Mouse (Mus musculus) CH12.LX (cell line): Measurements from ENCODE around the gene Dynlt1c. TPM values are rescaled to one million over a fixed set of nuclear protein-coding genes. Genes with fewer than 3 reads are reported as not detected.
"Not testable (repeated sequence)": the region's sequence is repeated elsewhere in the genome, so short reads cannot be mapped to it uniquely, and the experiment has no call there.

Experiments
- DNase-seq: peaks from one replicate; pipeline ENCODE4 v3.0.0-alpha.2; 2013; ENCODE audit errors: extremely low read depth
- H3K27ac ChIP-seq: 2 replicates; pipeline ENCODE4 v1.5.1; 2012; ENCODE audit warnings: low read depth, mild to moderate bottlenecking, control low read depth, moderate library complexity; ENCODE audit not compliant: insufficient read depth
- H3K27me3 ChIP-seq: replicated peaks from 2 replicates; pipeline ENCODE3; 2012; ENCODE audit warnings: inconsistent platforms
- H3K36me3 ChIP-seq, 2 experiments: replicated peaks in 1 of 2; 2 replicates each; pipeline versions ENCODE3 to v1.6.1; 2012; ENCODE audit warnings: inconsistent platforms in 1 of 2, low read length in 1 of 2, mild to moderate bottlenecking in 1 of 2, mixed read lengths in 1 of 2, moderate library complexity in 1 of 2; ENCODE audit not compliant: control insufficient read depth in 1 of 2, insufficient read depth in 1 of 2
- H3K4me1 ChIP-seq, 2 experiments: 2 replicates each; pipeline ENCODE4 v1.6.1; 2012; ENCODE audit warnings: inconsistent platforms in 1 of 2, moderate library complexity in 1 of 2; ENCODE audit not compliant: insufficient read depth in 2 of 2, control insufficient read depth in 1 of 2
- H3K4me2 ChIP-seq: 2 replicates; pipeline ENCODE4 v1.6.1; 2012; ENCODE audit warnings: low read depth, mild to moderate bottlenecking, control low read depth; ENCODE audit not compliant: poor library complexity, insufficient read depth, severe bottlenecking
- H3K4me3 ChIP-seq, 3 experiments: fragments of 150-350 bp in 1 of 3; sonication (generic) in 1 of 3; replicated peaks in 1 of 3; 2 replicates each; pipeline versions ENCODE3 to v1.5.1; 2011 to 2012; ENCODE audit warnings: low read depth in 2 of 3, low read length in 2 of 3, mild to moderate bottlenecking in 2 of 3, moderate library complexity in 2 of 3, control low read depth in 1 of 3, improper control_type of control experiment in 1 of 3, inconsistent platforms in 1 of 3, mixed read lengths in 1 of 3; ENCODE audit not compliant: poor library complexity in 1 of 3
- H3K79me2 ChIP-seq: replicated peaks from 2 replicates; pipeline ENCODE4 v1.6.1; 2012; ENCODE audit warnings: mild to moderate bottlenecking, moderate library complexity; ENCODE audit not compliant: control insufficient read depth, poor library complexity, insufficient read depth, severe bottlenecking; ENCODE audit errors: extremely low read depth
- H3K9ac ChIP-seq: 2 replicates; pipeline ENCODE4 v1.6.1; 2012; ENCODE audit warnings: low read depth, mild to moderate bottlenecking, control low read depth, moderate library complexity; ENCODE audit not compliant: insufficient read depth
- H3K9me3 ChIP-seq: replicated peaks from 2 replicates; pipeline ENCODE3; 2012; ENCODE audit warnings: low read length, inconsistent platforms, mixed read lengths
- NRF1 ChIP-seq: IDR thresholded peaks from 2 replicates; pipeline ENCODE4 v1.6.1; 2014; ENCODE audit warnings: low read depth, mild to moderate bottlenecking, inconsistent platforms, low read length, improper control_type of control experiment, moderate library complexity
- POLR2A ChIP-seq: IDR thresholded peaks from 2 replicates; pipeline ENCODE4 v1.6.1; 2011; ENCODE audit warnings: low read depth, mild to moderate bottlenecking, improper control_type of control experiment, low read length
- TBP ChIP-seq: conservative IDR thresholded peaks from 2 replicates; pipeline ENCODE4 v1.6.1; 2011; ENCODE audit warnings: low read depth, low read length, improper control_type of control experiment
- TCF12 ChIP-seq: IDR thresholded peaks from 2 replicates; pipeline ENCODE4 v1.6.1; 2014; ENCODE audit warnings: low read depth, mild to moderate bottlenecking, inconsistent platforms, low read length, improper control_type of control experiment
- dilution Hi-C: fragments of 300-500 bp; cut with MboI; formaldehyde crosslinking; loops from 2 replicates; pipeline ENCODE4 v1.14.3; 2020; ENCODE audit warnings: low sequenced_read_pairs; ENCODE audit not compliant: extremely low pct_unique_long_range_greater_than_20kb, extremely low pct_ligation_motif_present
- in situ Hi-C: fragments of 300-500 bp; cut with MboI; formaldehyde crosslinking; loops from 3 replicates; pipeline ENCODE4 v1.14.3; 2019; ENCODE audit warnings: low sequenced_read_pairs, low pct_ligation_motif_present, low pct_unique_long_range_greater_than_20kb, mixed read lengths
- polyA plus RNA-seq: library from polyadenylated mRNA; unstranded; fragments of >175 nt; gene quantifications from 2 replicates; pipeline ENCODE4 v1.2.1, GENCODE M21; 2012; ENCODE audit warnings: low read depth; ENCODE audit not compliant: insufficient read length
- total RNA-seq, 2 experiments: library from RNA; depleted of rRNA; stranded (reverse); fragments of 300-350 nt in 1 of 2; fragments of >200 nt in 1 of 2; gene quantifications; 2 replicates each; pipeline ENCODE4 v1.2.3; 2012 to 2014

Gene Dynlt1c
- total and polyA plus RNA-seq, 3 experiments: 2.3 to 16.5 (median 11.2) TPM

GRCm38 (mm10) chr17:6655567-6656281 lies 54.3 kb downstream of the Dynlt1c start, which contains the start of gene Dynlt1f:
TSS of gene Dynlt1f (minus strand) at chr17:6655900.
- H3K36me3 ChIP-seq, dilution Hi-C loops, H3K4me1 ChIP-seq, H3K9me3 ChIP-seq, H3K27me3 ChIP-seq, in situ Hi-C loops, H3K79me2 ChIP-seq: not testable (repeated sequence)
- H3K4me3 ChIP-seq: peak within 1 kb of the TSS; percentile 56 to 86 (median 72)
- H3K4me2 ChIP-seq: peak within 1 kb of the TSS; percentile 60; the same call in 1 of the 2 replicates
- DNase-seq: peak; percentile 47
- TF ChIP-seq NRF1 (peak; percentile 66), TBP (0 out of 2 replicates have a peak, but pooled peaks have one; percentile 8), POLR2A (0 out of 2 replicates have a peak, but pooled peaks have one; percentile 34)
- H3K27ac ChIP-seq: peak within 1 kb of the TSS; percentile 93
- H3K9ac ChIP-seq: peak within 1 kb of the TSS; percentile 82

GRCm38 (mm10) chr17:6656471-6656870 lies 55.0 kb downstream of the Dynlt1c start:
- H3K27me3 ChIP-seq, H3K9me3 ChIP-seq, DNase-seq, H3K36me3 ChIP-seq, H3K4me2 ChIP-seq, dilution Hi-C loops, H3K79me2 ChIP-seq, H3K4me3 ChIP-seq, in situ Hi-C loops, H3K9ac ChIP-seq, H3K4me1 ChIP-seq: not testable (repeated sequence)
- peak overlapping the region; percentile 93; the same call in 1 of the 2 replicates for H3K27ac ChIP-seq

- Histone ChIP-seq H3K27ac (peak within 1 kb of the TSS; percentile 48; the same call in 1 of the 2 replicates), H3K4me3 (peak within 1 kb of the TSS in 1 of 3 experiments; percentile 23)
- H3K9ac ChIP-seq, H3K79me2 ChIP-seq, in situ Hi-C loops, H3K4me2 ChIP-seq, DNase-seq, dilution Hi-C loops, H3K36me3 ChIP-seq, H3K4me1 ChIP-seq, H3K9me3 ChIP-seq, H3K27me3 ChIP-seq: not testable (repeated sequence)
- TF ChIP-seq POLR2A (peak; percentile 30; the same call in 1 of the 2 replicates), TCF12 (peak; percentile 31; the same call in 1 of the 2 replicates)
Observed at GRCm38 (mm10) chr17:6658801-6659200, 57.3 kb downstream of the Dynlt1c start, which contains the start of gene Sytl3. TSS of gene Sytl3 (plus strand) at chr17:6659093.

Other genes starting within 250 kb of the Dynlt1c start
- gene Dynlt1b, start 171.6 kb upstream of the Dynlt1c start, total RNA-seq (2012; rRNA removed): 338 and 389 TPM in 2 replicates
- 542 and 607 TPM in 2 replicates for gene Dynlt1b, start 171.6 kb upstream of the Dynlt1c start, total RNA-seq (2014; rRNA removed)
- gene Dynlt1b, start 171.6 kb upstream of the Dynlt1c start, polyA plus RNA-seq: 287 and 371 TPM in 2 replicates
- 197 and 215 TPM in 2 replicates for gene Dynlt1f, start 54.2 kb downstream of the Dynlt1c start, total RNA-seq (2012; rRNA removed)
- 332 and 352 TPM in 2 replicates for gene Dynlt1f, start 54.2 kb downstream of the Dynlt1c start, total RNA-seq (2014; rRNA removed)
- gene Dynlt1f, start 54.2 kb downstream of the Dynlt1c start, polyA plus RNA-seq: 126 and 165 TPM in 2 replicates
- 39.4 and 73.2 TPM in 2 replicates for gene Sytl3, start 57.4 kb downstream of the Dynlt1c start, total RNA-seq (2012; rRNA removed)
- 27.5 and 27.6 TPM in 2 replicates for gene Sytl3, start 57.4 kb downstream of the Dynlt1c start, total RNA-seq (2014; rRNA removed)
- 59.3 and 72.3 TPM in 2 replicates for gene Sytl3, start 57.4 kb downstream of the Dynlt1c start, polyA plus RNA-seq
- gene Ezr, start 181.1 kb downstream of the Dynlt1c start, total RNA-seq (2012; rRNA removed): 107 and 115 TPM in 2 replicates
- 123 and 139 TPM in 2 replicates for gene Ezr, start 181.1 kb downstream of the Dynlt1c start, total RNA-seq (2014; rRNA removed)
- 207 and 290 TPM in 2 replicates for gene Ezr, start 181.1 kb downstream of the Dynlt1c start, polyA plus RNA-seq